Mouse (Mus musculus): Measurements from ENCODE around the gene Bri3bp. TPM values are rescaled to one million over a fixed set of nuclear protein-coding genes. Genes with fewer than 3 reads are reported as not detected.
A peak's percentile ranks its signal among the peaks of the same experiment; 100 is the strongest.
"Not testable (repeated sequence)": the region's sequence is repeated elsewhere in the genome, so short reads cannot be mapped to it uniquely, and the experiment has no call there.

Bri3bp gene
- polyA plus RNA-seq (2014; fragmentation: Nextera tagmentation; extraction: Ambion mirVana), result 48.4 and 50.9 TPM in 2 replicates

- H3K9ac ChIP-seq (ENCODE audit: low read length), result peak within 1 kb of the TSS; percentile 78
- no peaks in the 10 kb centered on the region for H3K27me3 ChIP-seq (replicated peaks; ENCODE audit: control insufficient read depth, insufficient read depth, low read length)
- no peaks in the 10 kb centered on the region for H3K36me3 ChIP-seq (ENCODE audit: control insufficient read depth, insufficient read depth, low read length)
- H3K9me3 ChIP-seq (ENCODE audit: control insufficient read depth, low read length), result 0 out of 2 replicates have a peak, but pooled peaks cover 3% of the 10 kb centered on the region
- WGBS, result under 1% methylated on average over 95 of the region's 97 CpGs
- ATAC-seq (replicated peaks; ENCODE audit: low FRiP score, low TSS enrichment, low read depth) (peak; percentile 95), DNase-seq (ENCODE audit: low spot score) (peak; percentile 90)
- peak within 1 kb of the TSS; percentile 77 for H3K27ac ChIP-seq (ENCODE audit: low read depth)
- H3K4me2 ChIP-seq (ENCODE audit: low read length), result peak within 1 kb of the TSS; percentile 78
- H3K4me3 ChIP-seq (ENCODE audit: low read depth, low read length), result peak within 1 kb of the TSS; percentile 94
- H3K4me1 ChIP-seq (replicated peaks; ENCODE audit: control insufficient read depth, insufficient read depth, low read length), result peaks cover 10% of the 10 kb centered on the region
Measured at GRCm38 (mm10) chr5:125441234-125442114, at the start of gene Bri3bp. Gene Bri3bp, plus strand, starts transcription at chr5:125441568.

GRCm38 (mm10) chr5:125391609-125392008 lies 49.8 kb upstream of the Bri3bp start:
- peaks cover 6% of the 10 kb centered on the region for H3K36me3 ChIP-seq (ENCODE audit: control insufficient read depth, insufficient read depth, low read length)
- peak overlapping the region; percentile 97 for H3K27ac ChIP-seq (ENCODE audit: low read depth)
- no peaks in the 10 kb centered on the region for H3K27me3 ChIP-seq (replicated peaks; ENCODE audit: control insufficient read depth, insufficient read depth, low read length)
- no peaks in the 10 kb centered on the region for H3K9me3 ChIP-seq (ENCODE audit: control insufficient read depth, low read length)
- ATAC-seq (replicated peaks; ENCODE audit: low FRiP score, low TSS enrichment, low read depth) (no peak), DNase-seq (ENCODE audit: low spot score) (no peak)
- no peak overlapping the region for H3K4me2 ChIP-seq (ENCODE audit: low read length)
- H3K4me1 ChIP-seq (replicated peaks; ENCODE audit: control insufficient read depth, insufficient read depth, low read length), result peaks cover 28% of the 10 kb centered on the region
- WGBS, result 71% methylated on average over 5 of the region's 5 CpGs
- no peak overlapping the region for H3K9ac ChIP-seq (ENCODE audit: low read length)
- no peak overlapping the region for H3K4me3 ChIP-seq (ENCODE audit: low read depth, low read length)

DNA sequence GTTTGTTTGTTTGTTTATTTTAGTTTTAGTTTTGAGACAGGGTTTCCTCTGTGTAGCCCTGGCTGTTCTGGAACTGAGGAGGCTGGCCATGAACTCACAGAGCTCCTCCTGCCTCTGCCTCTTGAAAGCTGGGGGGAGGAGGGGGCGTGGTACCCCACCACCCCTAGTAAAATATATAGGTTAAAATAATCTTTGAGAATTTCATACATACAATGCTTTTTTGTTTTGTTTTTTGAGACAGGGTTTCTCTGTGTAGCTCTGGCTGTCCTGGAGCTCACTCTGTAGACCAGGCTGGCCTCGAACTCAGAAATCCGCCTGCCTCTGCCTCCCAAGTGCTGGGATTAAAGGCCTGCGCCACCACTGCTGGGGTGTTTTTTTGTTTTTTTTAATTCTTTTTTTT lies 49.2 kb upstream of the Bri3bp start:
- H3K27me3 ChIP-seq (replicated peaks; ENCODE audit: control insufficient read depth, insufficient read depth, low read length); H3K9me3 ChIP-seq (ENCODE audit: control insufficient read depth, low read length); DNase-seq (ENCODE audit: low spot score); ATAC-seq (replicated peaks; ENCODE audit: low FRiP score, low TSS enrichment, low read depth); H3K36me3 ChIP-seq (ENCODE audit: control insufficient read depth, insufficient read depth, low read length); H3K4me3 ChIP-seq (ENCODE audit: low read depth, low read length); H3K9ac ChIP-seq (ENCODE audit: low read length): not testable (repeated sequence)
- H3K4me1 ChIP-seq (replicated peaks; ENCODE audit: control insufficient read depth, insufficient read depth, low read length), result peaks cover 28% of the 10 kb centered on the region
- H3K4me2 ChIP-seq (ENCODE audit: low read length), result peak overlapping the region; percentile 54; the same call in 1 of the 2 replicates
- H3K27ac ChIP-seq (ENCODE audit: low read depth), result peak overlapping the region; percentile 97
- 96% methylated on average over 4 of the region's 4 CpGs for WGBS

GRCm38 (mm10) chr5:125392618-125392976 lies 48.8 kb upstream of the Bri3bp start:
- peaks cover 6% of the 10 kb centered on the region for H3K36me3 ChIP-seq (ENCODE audit: control insufficient read depth, insufficient read depth, low read length)
- H3K4me3 ChIP-seq (ENCODE audit: low read depth, low read length), result peak overlapping the region; percentile 33
- H3K4me2 ChIP-seq (ENCODE audit: low read length), result peak overlapping the region; percentile 54
- no peaks in the 10 kb centered on the region for H3K27me3 ChIP-seq (replicated peaks; ENCODE audit: control insufficient read depth, insufficient read depth, low read length)
- DNase-seq (ENCODE audit: low spot score), result no peak
- H3K27ac ChIP-seq (ENCODE audit: low read depth), result peak overlapping the region; percentile 97
- no peaks in the 10 kb centered on the region for H3K9me3 ChIP-seq (ENCODE audit: control insufficient read depth, low read length)
- peak overlapping the region; percentile 53 for H3K9ac ChIP-seq (ENCODE audit: low read length)
- ATAC-seq (replicated peaks; ENCODE audit: low FRiP score, low TSS enrichment, low read depth), result peak; percentile 7; the same call in 1 of the 2 replicates
- peaks cover 28% of the 10 kb centered on the region for H3K4me1 ChIP-seq (replicated peaks; ENCODE audit: control insufficient read depth, insufficient read depth, low read length)
- WGBS, result 50% methylated on average over 1 of the region's 1 CpGs

DNA sequence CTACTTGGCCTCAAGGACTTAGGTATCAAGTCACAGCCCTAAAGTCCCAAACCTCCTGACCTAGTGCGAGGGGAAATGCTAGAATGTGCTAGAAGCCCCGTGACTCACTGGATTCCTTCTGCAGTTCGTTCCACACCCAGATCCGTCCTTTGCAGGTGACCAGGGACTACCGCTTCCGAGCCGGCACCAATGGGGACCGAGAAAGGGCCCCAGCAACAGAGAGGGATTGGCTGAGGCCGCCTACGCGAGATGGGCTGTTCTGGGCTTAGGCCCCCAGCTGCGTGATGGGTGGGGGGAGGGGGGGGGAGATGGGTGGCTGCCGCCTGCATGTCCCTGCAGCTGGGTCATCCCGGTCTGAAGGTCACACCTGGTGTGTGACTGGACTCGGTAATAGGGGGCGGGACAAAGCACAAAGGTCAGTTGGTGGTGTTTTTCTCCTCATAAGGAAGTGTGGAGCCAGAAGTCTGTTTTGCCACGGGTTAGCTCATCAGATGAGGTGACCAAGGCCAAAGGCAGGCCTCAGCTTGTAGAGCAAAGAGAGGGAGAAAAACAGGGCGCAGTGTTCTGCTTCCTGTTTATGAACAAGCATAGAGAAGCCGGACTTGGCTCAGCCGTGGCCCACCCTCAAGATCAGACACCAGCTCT lies 48.3 kb upstream of the Bri3bp start:
- 1% methylated on average over 20 of the region's 20 CpGs for WGBS
- peaks cover 4% of the 10 kb centered on the region for H3K36me3 ChIP-seq (ENCODE audit: control insufficient read depth, insufficient read depth, low read length)
- peak; percentile 92 for ATAC-seq (replicated peaks; ENCODE audit: low FRiP score, low TSS enrichment, low read depth)

GRCm38 (mm10) chr5:125393622-125394603 lies 47.5 kb upstream of the Bri3bp start:
- 8% methylated on average over 21 of the region's 25 CpGs for WGBS
- H3K4me3 ChIP-seq (ENCODE audit: low read depth, low read length), result peak overlapping the region; percentile 33
- peak overlapping the region; percentile 97 for H3K27ac ChIP-seq (ENCODE audit: low read depth)
- DNase-seq (ENCODE audit: low spot score) (peak; percentile 89), ATAC-seq (replicated peaks; ENCODE audit: low FRiP score, low TSS enrichment, low read depth) (peak; percentile 51)
- H3K9ac ChIP-seq (ENCODE audit: low read length), result peak overlapping the region; percentile 53
- H3K4me2 ChIP-seq (ENCODE audit: low read length), result peak overlapping the region; percentile 54
- H3K4me1 ChIP-seq (replicated peaks; ENCODE audit: control insufficient read depth, insufficient read depth, low read length), result peaks cover 28% of the 10 kb centered on the region
- no peaks in the 10 kb centered on the region for H3K9me3 ChIP-seq (ENCODE audit: control insufficient read depth, low read length)
- no peaks in the 10 kb centered on the region for H3K27me3 ChIP-seq (replicated peaks; ENCODE audit: control insufficient read depth, insufficient read depth, low read length)
- no peaks in the 10 kb centered on the region for H3K36me3 ChIP-seq (ENCODE audit: control insufficient read depth, insufficient read depth, low read length)

More for the DNA sequence above, 48.3 kb upstream of the Bri3bp start:
- Histone ChIP-seq H3K4me3 (ENCODE audit: low read depth, low read length) (peak overlapping the region; percentile 33), H3K4me2 (ENCODE audit: low read length) (peak overlapping the region; percentile 54), H3K27ac (ENCODE audit: low read depth) (peak overlapping the region; percentile 97), H3K27me3 (replicated peaks; ENCODE audit: control insufficient read depth, insufficient read depth, low read length) (no peaks in the 10 kb centered on the region), H3K9ac (ENCODE audit: low read length) (peak overlapping the region; percentile 53), H3K9me3 (ENCODE audit: control insufficient read depth, low read length) (no peaks in the 10 kb centered on the region), H3K4me1 (replicated peaks; ENCODE audit: control insufficient read depth, insufficient read depth, low read length) (peaks cover 28% of the 10 kb centered on the region)
- peak; percentile 95 for DNase-seq (ENCODE audit: low spot score)

GRCm38 (mm10) chr5:125395008-125395407 lies 46.4 kb upstream of the Bri3bp start:
- Histone ChIP-seq H3K4me3 (ENCODE audit: low read depth, low read length) (no peak overlapping the region), H3K27ac (ENCODE audit: low read depth) (peak overlapping the region; percentile 97), H3K27me3 (replicated peaks; ENCODE audit: control insufficient read depth, insufficient read depth, low read length) (no peaks in the 10 kb centered on the region), H3K36me3 (ENCODE audit: control insufficient read depth, insufficient read depth, low read length) (no peaks in the 10 kb centered on the region), H3K9ac (ENCODE audit: low read length) (0 out of 2 replicates have a peak overlapping the region, but pooled peaks have one; percentile 53), H3K4me1 (replicated peaks; ENCODE audit: control insufficient read depth, insufficient read depth, low read length) (peaks cover 28% of the 10 kb centered on the region), H3K9me3 (ENCODE audit: control insufficient read depth, low read length) (no peaks in the 10 kb centered on the region), H3K4me2 (ENCODE audit: low read length) (peak overlapping the region; percentile 54)
- DNase-seq (ENCODE audit: low spot score) (no peak), ATAC-seq (replicated peaks; ENCODE audit: low FRiP score, low TSS enrichment, low read depth) (no peak)
- 34% methylated on average over 3 of the region's 3 CpGs for WGBS

- no peak overlapping the region for H3K9ac ChIP-seq (ENCODE audit: low read length)
- WGBS, result 56% methylated on average over 7 of the region's 7 CpGs
- H3K4me3 ChIP-seq (ENCODE audit: low read depth, low read length), result no peak overlapping the region
- H3K9me3 ChIP-seq (ENCODE audit: control insufficient read depth, low read length), result no peaks in the 10 kb centered on the region
- DNase-seq (ENCODE audit: low spot score) (no peak), ATAC-seq (replicated peaks; ENCODE audit: low FRiP score, low TSS enrichment, low read depth) (no peak)
- no peak overlapping the region for H3K4me2 ChIP-seq (ENCODE audit: low read length)
- H3K36me3 ChIP-seq (ENCODE audit: control insufficient read depth, insufficient read depth, low read length), result no peaks in the 10 kb centered on the region
- no peaks in the 10 kb centered on the region for H3K4me1 ChIP-seq (replicated peaks; ENCODE audit: control insufficient read depth, insufficient read depth, low read length)
- H3K27me3 ChIP-seq (replicated peaks; ENCODE audit: control insufficient read depth, insufficient read depth, low read length), result no peaks in the 10 kb centered on the region
- no peak overlapping the region for H3K27ac ChIP-seq (ENCODE audit: low read depth)
Measured at GRCm38 (mm10) chr5:125400903-125401302, 40.5 kb upstream of the Bri3bp start.
